Mouse (Mus musculus): ENCODE data around the gene Pop5. TPM values are rescaled to one million over a fixed set of nuclear protein-coding genes. Genes with fewer than 3 reads are reported as not detected.

The Pop5 gene
- total and polyA plus RNA-seq, 2 experiments from 2014 or later = 55.6 to 99.3 TPM

DNA sequence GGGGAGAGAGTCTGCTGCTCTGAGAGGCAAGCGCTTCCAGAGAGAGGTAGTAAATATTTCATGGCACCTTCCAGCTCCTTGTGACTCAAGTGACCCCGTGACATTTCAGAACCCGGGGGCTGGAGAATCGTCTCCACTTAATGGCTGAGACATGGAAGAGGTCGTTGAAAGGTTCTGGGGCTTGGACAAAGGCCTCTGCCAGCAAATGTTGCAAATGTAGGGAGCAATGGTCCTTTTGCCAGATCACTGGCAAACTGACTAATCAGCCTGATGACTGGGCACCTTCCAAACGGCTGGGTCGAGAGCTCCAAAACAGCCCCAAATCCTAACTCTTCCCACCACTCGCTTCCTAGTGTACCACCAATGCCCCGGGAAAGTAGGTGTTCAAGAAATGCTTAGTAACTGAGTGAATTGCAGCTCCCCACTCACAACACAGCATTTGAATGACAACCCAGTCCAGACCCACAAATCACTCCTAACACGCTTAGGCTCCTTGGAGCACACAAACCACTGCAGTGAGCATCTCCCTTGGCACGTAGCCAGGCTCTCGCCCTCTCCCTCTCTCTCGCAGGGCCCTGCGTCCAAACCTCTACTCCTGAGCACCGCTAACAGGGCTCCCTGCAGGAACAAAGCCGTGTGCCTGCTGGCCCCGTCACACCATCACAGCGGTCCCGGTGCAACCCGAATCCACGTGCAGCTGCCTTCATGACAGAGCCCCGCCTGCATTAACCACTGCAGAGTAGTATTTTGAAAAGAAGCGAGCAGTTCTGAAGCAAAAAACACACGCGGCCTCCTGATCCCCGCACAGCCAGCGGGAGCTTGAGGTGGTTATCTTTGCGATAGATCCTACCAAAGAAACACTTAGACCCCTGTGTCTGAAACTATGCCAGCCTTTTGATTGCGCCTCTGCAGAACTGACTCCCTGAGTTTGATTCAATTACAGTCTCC is 43.5 kb upstream of the Pop5 start:
- H3K27me3 ChIP-seq (ENCODE audit: insufficient read depth, low read length) = peaks cover 12% of the 10 kb centered on the region; the same call in 1 of the 2 replicates
- no peak for TF ChIP-seq CTCF (IDR thresholded peaks at IDR 0.05; ENCODE audit: low read depth)
- DNase-seq (ENCODE audit: low spot score) (peak; percentile 51), ATAC-seq (no peak)
- H3K4me2 ChIP-seq (ENCODE audit: low read depth, low read length) = peak overlapping the region; percentile 97
- peak overlapping the region; percentile 76; the same call in 1 of the 2 replicates for H3K9ac ChIP-seq (replicated peaks; ENCODE audit: low read length)
- H3K4me3 ChIP-seq (ENCODE audit: low read length) = peak overlapping the region; percentile 62
- 7% methylated on average over 29 of the region's 29 CpGs for WGBS
- H3K9me3 ChIP-seq (ENCODE audit: low read length) = no peaks in the 10 kb centered on the region
- no peak overlapping the region for H3K27ac ChIP-seq
- H3K36me3 ChIP-seq (ENCODE audit: insufficient read depth, low read length) = no peaks in the 10 kb centered on the region
- H3K4me1 ChIP-seq (ENCODE audit: insufficient read depth, low read length) = peaks cover 16% of the 10 kb centered on the region

DNA sequence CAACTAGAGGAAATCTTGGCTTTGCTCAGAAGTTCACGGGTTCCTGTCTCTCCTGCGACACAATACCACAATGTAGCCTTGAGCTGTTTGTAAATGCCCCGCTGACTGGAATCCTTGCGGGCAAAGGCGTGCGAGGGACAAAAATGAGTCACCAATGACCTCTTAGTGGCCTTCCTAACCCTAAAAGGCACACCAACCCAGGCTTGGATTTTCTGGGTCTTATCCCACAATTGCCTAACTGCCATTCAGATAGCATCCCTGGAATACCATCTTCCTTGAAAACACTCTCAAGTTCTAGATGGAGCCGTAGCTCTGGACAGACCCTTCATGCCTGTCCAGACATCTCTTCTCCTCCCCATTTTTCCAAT is 42.8 kb upstream of the Pop5 start:
- Histone ChIP-seq H3K9ac (replicated peaks; ENCODE audit: low read length) (peak overlapping the region; percentile 76), H3K4me3 (ENCODE audit: low read length) (peak overlapping the region; percentile 62), H3K36me3 (ENCODE audit: insufficient read depth, low read length) (no peaks in the 10 kb centered on the region), H3K4me1 (ENCODE audit: insufficient read depth, low read length) (peaks cover 12% of the 10 kb centered on the region), H3K9me3 (ENCODE audit: low read length) (no peaks in the 10 kb centered on the region), H3K27ac (no peak overlapping the region), H3K27me3 (ENCODE audit: insufficient read depth, low read length) (peaks cover 12% of the 10 kb centered on the region; the same call in 1 of the 2 replicates), H3K4me2 (ENCODE audit: low read depth, low read length) (peak overlapping the region; percentile 97)
- WGBS = 9% methylated on average over 7 of the region's 7 CpGs
- TF ChIP-seq CTCF (IDR thresholded peaks at IDR 0.05; ENCODE audit: low read depth) = no peak
- ATAC-seq = no peak
- no peak for DNase-seq (ENCODE audit: low spot score)

DNA sequence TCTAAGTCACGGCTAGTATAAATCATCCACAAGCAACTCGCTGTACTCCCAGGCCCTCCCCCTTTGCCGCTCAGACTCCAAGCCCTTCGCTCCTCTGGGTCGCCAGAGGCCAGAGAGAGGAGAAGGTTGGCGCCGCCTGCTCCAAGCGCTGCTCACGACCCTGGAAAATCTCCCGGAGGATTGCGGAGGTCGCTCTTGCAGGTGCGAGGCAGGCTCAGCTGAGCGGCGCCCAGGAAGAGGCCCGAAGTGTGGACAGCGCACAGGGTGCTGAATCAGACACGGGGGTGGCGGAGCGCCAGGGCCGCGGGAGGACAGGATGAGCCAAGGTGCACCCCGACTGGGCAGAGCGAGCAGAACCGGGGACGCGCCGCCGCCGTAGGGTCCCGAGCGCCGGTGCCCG is 42.4 kb upstream of the Pop5 start:
- Histone ChIP-seq H3K36me3 (ENCODE audit: insufficient read depth, low read length) (no peaks in the 10 kb centered on the region), H3K4me1 (ENCODE audit: insufficient read depth, low read length) (peaks cover 12% of the 10 kb centered on the region), H3K4me3 (ENCODE audit: low read length) (peak overlapping the region; percentile 62), H3K9me3 (ENCODE audit: low read length) (no peaks in the 10 kb centered on the region), H3K9ac (replicated peaks; ENCODE audit: low read length) (peak overlapping the region; percentile 76), H3K27me3 (ENCODE audit: insufficient read depth, low read length) (peaks cover 12% of the 10 kb centered on the region; the same call in 1 of the 2 replicates), H3K27ac (0 out of 2 replicates have a peak overlapping the region, but pooled peaks have one; percentile 68), H3K4me2 (ENCODE audit: low read depth, low read length) (peak overlapping the region; percentile 97)
- no peak for TF ChIP-seq CTCF (IDR thresholded peaks at IDR 0.05; ENCODE audit: low read depth)
- DNase-seq (ENCODE audit: low spot score) (peak; percentile 43), ATAC-seq (0 out of 2 replicates have a peak, but pooled peaks have one; percentile 19)
- WGBS = under 1% methylated on average over 34 of the region's 34 CpGs

DNA sequence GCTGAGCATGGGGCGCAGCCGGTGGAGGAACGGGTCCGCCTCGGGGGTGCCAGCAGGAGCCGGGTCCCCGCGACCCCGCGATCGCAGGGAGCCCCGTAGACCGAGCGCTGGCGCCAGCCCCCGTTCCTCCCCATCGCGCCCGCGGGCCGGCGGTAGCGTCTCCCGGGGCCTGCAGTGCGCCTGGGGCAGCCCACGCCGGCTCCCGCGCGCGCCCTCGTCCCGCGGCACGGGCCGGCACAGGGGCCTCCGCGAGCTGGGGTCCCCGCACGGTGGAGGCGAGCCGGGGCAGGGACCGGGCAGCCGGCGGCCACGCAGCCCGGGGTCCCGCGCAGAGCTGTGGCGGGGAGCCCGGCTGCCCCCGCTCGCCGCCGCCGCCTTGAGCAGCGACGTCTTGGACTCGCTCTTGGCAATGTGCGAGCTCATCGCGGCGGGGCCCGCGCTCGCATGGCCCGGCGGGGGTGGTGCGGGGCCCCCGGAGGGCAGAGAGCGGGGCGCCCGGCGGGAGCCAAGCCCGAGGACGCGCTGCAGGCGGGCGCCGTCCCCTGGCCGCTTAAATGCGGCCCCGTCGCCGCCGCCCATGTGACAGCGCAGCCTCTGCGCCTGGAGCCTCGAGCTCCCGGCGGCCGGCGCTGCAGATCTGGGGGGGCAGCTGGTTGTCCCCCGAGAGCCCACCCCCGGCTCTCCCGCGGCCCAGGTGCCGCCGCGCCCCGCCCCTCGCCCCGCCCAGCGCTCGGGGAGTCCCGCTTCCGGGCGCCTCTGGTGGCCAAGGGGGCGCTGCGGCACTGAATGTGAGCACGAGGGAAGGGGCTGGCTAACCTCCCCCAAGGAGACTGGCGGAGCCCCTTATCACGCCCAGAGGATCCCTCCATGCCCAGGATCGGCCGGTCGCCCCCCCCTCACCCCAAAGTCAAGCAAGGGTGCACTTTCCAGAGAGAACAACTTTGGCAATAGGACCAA is 41.7 kb upstream of the Pop5 start, which contains the start of gene Cabp1:
Gene Cabp1 (minus strand): TSS at position 713 of the 957 bp plus-strand sequence.
- DNase-seq (ENCODE audit: low spot score) (peak; percentile 81), ATAC-seq (peak; percentile 68)
- 2% methylated on average over 85 of the region's 116 CpGs for WGBS
- peak; percentile 48 for TF ChIP-seq CTCF (IDR thresholded peaks at IDR 0.05; ENCODE audit: low read depth)
- Histone ChIP-seq H3K4me3 (ENCODE audit: low read length) (peak within 1 kb of the TSS; percentile 62), H3K27me3 (ENCODE audit: insufficient read depth, low read length) (peaks cover 12% of the 10 kb centered on the region; the same call in 1 of the 2 replicates), H3K36me3 (ENCODE audit: insufficient read depth, low read length) (no peaks in the 10 kb centered on the region), H3K4me1 (ENCODE audit: insufficient read depth, low read length) (peaks cover 12% of the 10 kb centered on the region), H3K9me3 (ENCODE audit: low read length) (no peaks in the 10 kb centered on the region), H3K4me2 (ENCODE audit: low read depth, low read length) (peak within 1 kb of the TSS; percentile 97), H3K27ac (peak within 1 kb of the TSS; percentile 68), H3K9ac (replicated peaks; ENCODE audit: low read length) (peak within 1 kb of the TSS; percentile 76)

DNA sequence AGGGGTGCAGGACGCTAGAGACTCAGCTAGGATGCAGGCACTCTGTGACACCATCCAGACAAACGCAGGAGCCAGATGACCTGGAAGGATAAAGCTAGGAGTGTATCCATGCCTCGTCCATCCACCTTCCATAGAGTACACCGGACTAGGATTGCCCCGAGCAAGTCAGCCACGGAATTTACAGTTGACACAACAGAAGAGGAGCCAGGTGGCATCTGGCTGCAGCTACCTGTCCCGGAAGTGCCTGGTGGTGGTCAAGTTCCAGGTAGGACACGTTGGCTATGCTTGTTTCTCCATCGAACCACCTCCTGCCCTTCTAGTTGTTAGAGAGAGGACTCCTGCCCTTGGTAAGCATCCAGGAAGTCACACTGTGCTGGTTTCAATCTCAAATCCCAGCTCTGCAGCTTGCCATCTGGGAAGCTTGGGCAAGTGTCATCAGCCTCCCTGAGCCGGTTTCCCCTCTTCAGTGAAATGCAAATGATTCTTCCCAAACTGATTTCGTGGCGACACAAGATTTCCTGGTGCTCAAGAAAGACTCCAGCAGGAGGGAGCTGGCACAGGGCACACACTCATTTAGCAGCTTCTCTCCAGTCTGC is 40.9 kb upstream of the Pop5 start:
- WGBS = 7% methylated on average over 12 of the region's 12 CpGs
- peaks cover 11% of the 10 kb centered on the region; the same call in 1 of the 2 replicates for H3K27me3 ChIP-seq (ENCODE audit: insufficient read depth, low read length)
- no peaks in the 10 kb centered on the region for H3K9me3 ChIP-seq (ENCODE audit: low read length)
- H3K4me3 ChIP-seq (ENCODE audit: low read length) = peak overlapping the region; percentile 62; the same call in 1 of the 2 replicates
- H3K4me1 ChIP-seq (ENCODE audit: insufficient read depth, low read length) = peaks cover 12% of the 10 kb centered on the region
- peak; percentile 49 for ATAC-seq
- H3K27ac ChIP-seq = peak overlapping the region; percentile 68; the same call in 1 of the 2 replicates
- no peaks in the 10 kb centered on the region for H3K36me3 ChIP-seq (ENCODE audit: insufficient read depth, low read length)
- peak; percentile 44 for DNase-seq (ENCODE audit: low spot score)
- peak overlapping the region; percentile 76; the same call in 1 of the 2 replicates for H3K9ac ChIP-seq (replicated peaks; ENCODE audit: low read length)
- peak overlapping the region; percentile 97 for H3K4me2 ChIP-seq (ENCODE audit: low read depth, low read length)
- no peak for TF ChIP-seq CTCF (IDR thresholded peaks at IDR 0.05; ENCODE audit: low read depth)

All from hindbrain, postnatal 0 days (tissue).